Mouse (Mus musculus) MEL (cell line): ENCODE measurements around the gene C330021F23Rik. TPM values are rescaled to one million over a fixed set of nuclear protein-coding genes. Genes with fewer than 3 reads are reported as not detected.

Experiments used
- DNase-seq: peaks from one replicate; pipeline ENCODE4 v3.0.0; 2011; ENCODE audit warnings: low read depth, low spot score
- H3K27ac ChIP-seq: 2 replicates; pipeline ENCODE4 v1.5.1; 2012; ENCODE audit warnings: low read depth, mild to moderate bottlenecking, control low read depth, low read length, moderate library complexity; ENCODE audit not compliant: control insufficient read depth
- H3K27me3 ChIP-seq, 2 experiments: fragments of 150-350 bp in 1 of 2; sonication (generic) in 1 of 2; 2 replicates each; pipeline ENCODE4 v1.6.1; 2012; ENCODE audit warnings: low read length in 2 of 2, mild to moderate bottlenecking in 2 of 2, improper control_type of control experiment in 1 of 2, moderate library complexity in 1 of 2; ENCODE audit not compliant: insufficient read depth in 2 of 2, control insufficient read depth in 1 of 2
- H3K36me3 ChIP-seq, 2 experiments: 2 replicates each; pipeline ENCODE4 v1.6.1; 2012 to 2014; ENCODE audit warnings: low read length in 2 of 2, improper control_type of control experiment in 1 of 2, inconsistent platforms in 1 of 2, mild to moderate bottlenecking in 1 of 2; ENCODE audit not compliant: insufficient read depth in 2 of 2, control insufficient read depth in 1 of 2
- H3K4me1 ChIP-seq, 2 experiments: fragments of 150-350 bp in 1 of 2; sonication (generic) in 1 of 2; 2 replicates each; pipeline ENCODE4 v1.6.1; 2012; ENCODE audit warnings: low read length in 2 of 2, improper control_type of control experiment in 1 of 2, mild to moderate bottlenecking in 1 of 2; ENCODE audit not compliant: insufficient read depth in 2 of 2, control insufficient read depth in 1 of 2
- H3K4me3 ChIP-seq, 2 experiments: fragments of 150-350 bp in 1 of 2; sonication (generic) in 1 of 2; 2 replicates each; pipeline ENCODE4 v1.5.1; 2012; ENCODE audit warnings: low read depth in 2 of 2, low read length in 2 of 2, mild to moderate bottlenecking in 2 of 2, moderate library complexity in 2 of 2, control low read depth in 1 of 2, improper control_type of control experiment in 1 of 2; ENCODE audit not compliant: control insufficient read depth in 1 of 2, insufficient read depth in 1 of 2
- H3K79me2 ChIP-seq: 2 replicates; pipeline ENCODE4 v1.6.1; 2012; ENCODE audit warnings: mild to moderate bottlenecking, low read length, moderate library complexity; ENCODE audit not compliant: control insufficient read depth, poor library complexity, insufficient read depth
- H3K9ac ChIP-seq: 2 replicates; pipeline ENCODE4 v1.6.1; 2012; ENCODE audit warnings: low read depth, mild to moderate bottlenecking, control low read depth, low read length, moderate library complexity; ENCODE audit not compliant: control insufficient read depth, poor library complexity, severe bottlenecking
- H3K9me3 ChIP-seq: fragments of 150-350 bp; sonication (generic); replicated peaks from 2 replicates; pipeline ENCODE4 v1.6.1; 2012; ENCODE audit warnings: mild to moderate bottlenecking, low read length, improper control_type of control experiment, moderate library complexity; ENCODE audit not compliant: insufficient read depth
- BHLHE40 ChIP-seq: IDR thresholded peaks from 2 replicates; pipeline ENCODE4 v1.6.1; 2012; ENCODE audit warnings: low read depth, mild to moderate bottlenecking, inconsistent platforms, low read length, improper control_type of control experiment, borderline replicate concordance
- CHD2 ChIP-seq: IDR thresholded peaks from 2 replicates; pipeline ENCODE4 v1.6.1; 2011; ENCODE audit warnings: low read length, improper control_type of control experiment
- E2F4 ChIP-seq: IDR thresholded peaks from 2 replicates; pipeline ENCODE4 v1.6.1; 2011; ENCODE audit warnings: low read depth, low read length, improper control_type of control experiment, borderline replicate concordance
- ELF1 ChIP-seq: IDR thresholded peaks from 2 replicates; pipeline ENCODE4 v1.6.1; 2014; ENCODE audit warnings: low read depth, mild to moderate bottlenecking, inconsistent platforms, low read length, improper control_type of control experiment, moderate library complexity
- EP300 ChIP-seq, 2 experiments: IDR thresholded peaks; 2 replicates each; pipeline ENCODE4 v1.6.1; 2011; ENCODE audit warnings: improper control_type of control experiment in 2 of 2, low read length in 2 of 2, low read depth in 1 of 2, mild to moderate bottlenecking in 1 of 2
- ETS1 ChIP-seq: IDR thresholded peaks from 2 replicates; pipeline ENCODE4 v1.6.1; 2012; ENCODE audit warnings: low read depth, mild to moderate bottlenecking, inconsistent platforms, low read length, improper control_type of control experiment, moderate library complexity
- GATA1 ChIP-seq: IDR thresholded peaks from 2 replicates; pipeline ENCODE4 v1.6.1; 2011; ENCODE audit warnings: low read depth, low read length, improper control_type of control experiment
- KAT2A ChIP-seq: conservative IDR thresholded peaks from 2 replicates; pipeline ENCODE4 v1.6.1; 2012; ENCODE audit warnings: low read depth, low read length, improper control_type of control experiment, inconsistent platforms
- MEF2A ChIP-seq: IDR thresholded peaks from 2 replicates; pipeline ENCODE4 v1.6.1; 2014; ENCODE audit warnings: low read depth, mild to moderate bottlenecking, inconsistent platforms, low read length, improper control_type of control experiment; ENCODE audit not compliant: poor library complexity, insufficient replicate concordance, severe bottlenecking; ENCODE audit errors: extremely low read depth
- NRF1 ChIP-seq: IDR thresholded peaks from 2 replicates; pipeline ENCODE4 v1.6.1; 2014; ENCODE audit warnings: low read depth, mild to moderate bottlenecking, inconsistent platforms, low read length, improper control_type of control experiment, moderate library complexity; ENCODE audit not compliant: poor library complexity, insufficient read depth, severe bottlenecking
- POLR2AphosphoS2 ChIP-seq: IDR thresholded peaks from 2 replicates; pipeline ENCODE4 v1.6.1; 2011; ENCODE audit warnings: low read length, improper control_type of control experiment
- POLR2AphosphoS5 ChIP-seq: IDR thresholded peaks from 2 replicates; pipeline ENCODE4 v1.6.1; 2012; ENCODE audit warnings: low read depth, borderline replicate concordance, mild to moderate bottlenecking, inconsistent platforms, low read length, moderate library complexity, mixed read lengths
- RAD21 ChIP-seq: IDR thresholded peaks from 2 replicates; pipeline ENCODE4 v1.6.1; 2011; ENCODE audit warnings: mild to moderate bottlenecking, low read depth, low read length, improper control_type of control experiment
- RCOR1 ChIP-seq: IDR thresholded peaks from 2 replicates; pipeline ENCODE4 v1.6.1; 2012; ENCODE audit warnings: low read depth, mild to moderate bottlenecking, inconsistent platforms, low read length, improper control_type of control experiment
- SMC3 ChIP-seq: IDR thresholded peaks from 2 replicates; pipeline ENCODE4 v1.6.1; 2011; ENCODE audit warnings: low read depth, low read length, improper control_type of control experiment
- USF1 ChIP-seq: IDR thresholded peaks from 2 replicates; pipeline ENCODE4 v1.6.1; 2014; ENCODE audit warnings: low read depth, mild to moderate bottlenecking, inconsistent platforms, low read length, improper control_type of control experiment, moderate library complexity
- ZC3H11A ChIP-seq: IDR thresholded peaks from 2 replicates; pipeline ENCODE4 v1.6.1; 2012; ENCODE audit warnings: low read depth, mild to moderate bottlenecking, inconsistent platforms, low read length, improper control_type of control experiment
- ZMIZ1 ChIP-seq: IDR thresholded peaks from 2 replicates; pipeline ENCODE4 v1.6.1; 2012; ENCODE audit warnings: low read depth, mild to moderate bottlenecking, inconsistent platforms, low read length, improper control_type of control experiment, moderate library complexity
- polyA plus RNA-seq, 2 experiments: library from polyadenylated mRNA; stranded (reverse) in 1 of 2; unstranded in 1 of 2; fragments of >175 nt in 1 of 2; fragments of >200 nt in 1 of 2; gene quantifications; 2 replicates each; pipeline versions ENCODE4 v1.2.1 to v1.2.4; 2012; ENCODE audit warnings: low replicate concordance in 2 of 2, low read depth in 1 of 2; ENCODE audit not compliant: insufficient read length in 2 of 2, insufficient read depth in 1 of 2, missing spikeins in 1 of 2
- total RNA-seq: library from RNA; depleted of rRNA; stranded (reverse); fragments of 300-350 nt; gene quantifications from 2 replicates; pipeline ENCODE4 v1.2.3, GENCODE M21; 2012

C330021F23Rik gene
- total and polyA plus RNA-seq, 3 experiments: 0.53 to 1.2 TPM; not detected in 1

DNA sequence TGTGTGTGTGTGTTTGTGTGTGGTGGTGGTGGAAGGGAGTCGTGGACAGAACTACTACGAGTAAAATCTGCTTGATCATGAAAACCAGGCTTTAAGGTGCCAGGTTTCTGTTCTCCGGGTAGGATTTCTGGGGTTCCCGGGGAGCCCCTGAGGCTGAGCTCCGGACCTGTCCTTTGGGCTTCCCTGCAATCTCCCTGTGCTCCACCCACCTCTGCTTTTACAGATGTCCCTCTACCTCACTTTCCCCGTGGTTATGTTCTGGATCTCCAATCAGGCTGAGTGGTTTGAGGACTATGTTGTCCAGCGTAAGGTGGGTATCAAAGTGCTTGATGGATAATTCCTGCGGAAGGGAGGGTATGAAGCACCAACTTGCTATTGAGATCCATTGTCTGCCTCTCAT is 54.3 kb downstream of the C330021F23Rik start:
- Histone ChIP-seq H3K9me3 (no peaks in the 10 kb centered on the region), H3K79me2 (peaks cover 29% of the 10 kb centered on the region), H3K27me3 (no peaks in the 10 kb centered on the region), H3K4me3 (peak overlapping the region; percentile 87 to 99), H3K4me1 (peaks cover 6 to 13% of the 10 kb centered on the region in 2 experiments), H3K36me3 (peaks cover 2 to 18% of the 10 kb centered on the region in 2 experiments), H3K27ac (no peak overlapping the region), H3K9ac (peak overlapping the region; percentile 87)
- no peak for DNase-seq
- TF ChIP-seq CHD2: no peak
- TF ChIP-seq RAD21: no peak
- no peak for TF ChIP-seq ELF1
- TF ChIP-seq MEF2A: no peak
- no peak for TF ChIP-seq POLR2AphosphoS5

DNA sequence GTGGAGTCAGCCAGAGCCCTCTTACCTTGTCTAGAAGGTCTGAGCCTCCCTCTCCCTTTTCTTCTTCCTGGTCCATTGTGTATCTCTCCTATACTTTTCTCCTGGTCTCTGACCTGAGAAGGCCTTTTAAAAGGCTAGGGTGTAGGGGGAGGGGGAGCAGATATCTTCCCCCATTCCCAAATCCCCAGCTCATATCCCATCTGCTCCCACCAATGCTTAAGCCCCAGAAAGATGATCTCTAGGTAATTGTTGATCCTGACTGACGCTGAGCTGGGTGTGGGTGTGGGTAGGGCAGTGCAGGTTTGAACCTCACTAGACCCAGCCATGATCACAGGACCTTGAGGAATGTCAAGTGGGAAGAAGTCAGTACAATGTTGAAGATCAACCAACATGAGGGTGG is 57.7 kb downstream of the C330021F23Rik start, which contains the start of gene Pcp2:
TSS of gene Pcp2 (minus strand) at position 101 of the 400 bp plus-strand sequence.
- H3K9ac ChIP-seq: no peak within 1 kb of the TSS
- H3K79me2 ChIP-seq: peaks cover 12% of the 10 kb centered on the region
- H3K27ac ChIP-seq: peak within 1 kb of the TSS; percentile 14; the same call in 1 of the 2 replicates
- H3K4me3 ChIP-seq: no peak within 1 kb of the TSS
- H3K36me3 ChIP-seq: peaks cover 0 to 22% of the 10 kb centered on the region in 2 experiments; a peak in 2 of 4 replicates
- TF ChIP-seq BHLHE40: no peak
- TF ChIP-seq KAT2A: no peak
- no peak for TF ChIP-seq RCOR1
- no peak for TF ChIP-seq POLR2AphosphoS2
- TF ChIP-seq ZMIZ1: no peak
- no peak for TF ChIP-seq GATA1
- TF ChIP-seq NRF1: no peak
- no peak for TF ChIP-seq SMC3
- TF ChIP-seq ZC3H11A: no peak
- TF ChIP-seq ETS1: no peak
- TF ChIP-seq RAD21: no peak
- TF ChIP-seq EP300 (IDR thresholded peaks at IDR 0.05; ENCODE audit: low read depth in 1 of 2, low read length in 2 of 2): no peak
- TF ChIP-seq USF1: no peak
- no peak for TF ChIP-seq E2F4
- TF ChIP-seq, all 39 proteins: peak for 0
- Histone ChIP-seq H3K9me3 (no peaks in the 10 kb centered on the region), H3K4me1 (peaks cover 10 to 25% of the 10 kb centered on the region in 2 experiments), H3K27me3 (no peaks in the 10 kb centered on the region)
- DNase-seq: no peak
